Mouse (Mus musculus) liver, adult 2 months (tissue): ENCODE measurements around the gene Txndc11.

Experiments
- CTCF ChIP-seq: fragments of 200-500 bp; IDR thresholded peaks from 2 replicates; pipeline ENCODE4 v1.5.1; 2011; ENCODE audit warnings: low read depth, low read length, control low read depth
- POLR2A ChIP-seq: fragments of 200-500 bp; IDR thresholded peaks from 2 replicates; pipeline ENCODE4 v1.6.1; 2011; ENCODE audit warnings: low read length, control low read depth; ENCODE audit not compliant: insufficient read depth; ENCODE audit errors: extremely low read depth

- TF ChIP-seq POLR2A: no peak
- no peak for TF ChIP-seq CTCF
Observed at GRCm38 (mm10) chr16:11051134-11051533, 83.3 kb downstream of the Txndc11 start.
